In genomic region chr5:36562791-36563445, GRCm38 (mm10) we compare ENCODE assay signal across 10 mouse cellular contexts. TPM values are rescaled to one million over a fixed set of nuclear protein-coding genes. Genes with fewer than 3 reads are reported as not detected.
DNase-seq lines count a peak whose midpoint lies in the region; ATAC-seq and TF ChIP-seq lines count a peak whose summit lies in the region.
"Had no signal": no experiment of that assay in that cellular context is flagged by ENCODE, and none has a peak within 500 bp of the region (broad histone marks: within the 10 kb centered on the region; RNA-seq: fewer than 3 reads in every experiment).

No protein-coding gene starts in this region.

- H3K27me3 ChIP-seq in liver, postnatal 0 days (ENCODE audit: insufficient read depth, low read length): no peaks in the 10 kb centered on the region
- H3K27me3 ChIP-seq: midbrain, embryonic 12.5 days had no signal

- no peaks in the 10 kb centered on the region for H3K36me3 ChIP-seq in liver, postnatal 0 days (replicated peaks; ENCODE audit: insufficient read depth, low read length)
- H3K36me3 ChIP-seq: midbrain, embryonic 12.5 days had no signal

- H3K27ac ChIP-seq in liver, postnatal 0 days (ENCODE audit: low read depth): peak overlapping the region; percentile 69
- H3K27ac ChIP-seq: midbrain, embryonic 12.5 days had no signal

- DNase-seq in layer of hippocampus, adult 9-11 months: peak; percentile 74
- DNase-seq in layer of hippocampus, adult 18-20 months (ENCODE audit: low spot score in 2 of 2): no peak
- peak; percentile 36 for DNase-seq in brain, adult 2 months (ENCODE audit: low read depth, low spot score)
- peak; percentile 54 for DNase-seq in liver, postnatal 0 days
- peak; percentile 87 to 91 for DNase-seq in spleen, postnatal 36 days (ENCODE audit: low spot score in 2 of 2)
- DNase-seq in cerebellum, adult 9-11 months: no peak
- DNase-seq in gastrocnemius, postnatal 14 days: no peak
- DNase-seq: cerebellum, adult 11-12 months had no signal

- 0 out of 2 replicates have a peak, but pooled peaks have one; percentile 5 for TF ChIP-seq EP300 in liver, postnatal 0 days (IDR thresholded peaks at IDR 0.05; ENCODE audit: low read depth)

- 51% methylated on average over 10 of the region's 10 CpGs for WGBS in liver, postnatal 0 days (ENCODE audit: insufficient replicate concordance)

- H3K4me3 ChIP-seq in liver, postnatal 0 days (ENCODE audit: low read depth, low read length): no peak overlapping the region
- H3K4me3 ChIP-seq: midbrain, embryonic 12.5 days had no signal

- no peak for TF ChIP-seq CTCF in liver, postnatal 0 days (IDR thresholded peaks at IDR 0.05; ENCODE audit: low read depth)

- no peaks in the 10 kb centered on the region for H3K9me3 ChIP-seq in liver, postnatal 0 days (ENCODE audit: low read length)
- H3K9me3 ChIP-seq: midbrain, embryonic 12.5 days had no signal

- H3K9ac ChIP-seq in liver, postnatal 0 days (replicated peaks): no peak overlapping the region; the same call in 1 of the 2 replicates
- H3K9ac ChIP-seq: midbrain, embryonic 12.5 days had no signal

- H3K4me1 ChIP-seq in liver, postnatal 0 days (ENCODE audit: insufficient read depth): peaks cover 76% of the 10 kb centered on the region
- H3K4me1 ChIP-seq: midbrain, embryonic 12.5 days had no signal

- intact Hi-C loops in gastrocnemius, postnatal 14 days (cut with DNase I; ENCODE audit: low total_unique reads): no loop called here

- H3K4me2 ChIP-seq in liver, postnatal 0 days (ENCODE audit: low read depth, low read length): peak overlapping the region; percentile 45; the same call in 1 of the 2 replicates
- H3K4me2 ChIP-seq: midbrain, embryonic 12.5 days had no signal

- ATAC-seq in liver, postnatal 0 days: peak; percentile 50; the same call in 1 of the 2 replicates
- ATAC-seq in megakaryocyte-erythroid progenitor cell, adult 5-6 weeks (replicated peaks; ENCODE audit: low FRiP score, low TSS enrichment, poor library complexity, severe bottlenecking): no peak

RNA-seq across cellular contexts. Expression of gene Tbc1d14, which starts 30.2 kb away (rescaled TPM):
- 10 to 100 TPM; 82.2 to 92.2 TPM for total RNA-seq in layer of hippocampus, adult 18-20 months (2021)
- 5.7 and 6.5 TPM in 2 replicates for polyA plus RNA-seq in liver, postnatal 0 days (2015; fragmentation: Nextera tagmentation; extraction: Ambion mirVana)
- total RNA-seq in megakaryocyte-erythroid progenitor cell, adult 5-6 weeks (2014; fragmentation: Nextera tagmentation): 23.7 and 24.0 TPM in 2 replicates
- 8.5 and 14.8 TPM in 2 replicates for total RNA-seq in megakaryocyte-erythroid progenitor cell, adult 5-6 weeks (2017)
- 10 to 100 TPM; 13.9 to 14.6 TPM for total RNA-seq in gastrocnemius, postnatal 14 days (2021)

Comparison
In these comparisons a context has a peak if more than half of its experiments do, and no peak if none do; other contexts are left out.
1. DNase-seq: peak in layer of hippocampus, adult 9-11 months (single experiment), brain, adult 2 months (single experiment), liver, postnatal 0 days (single experiment) and spleen, postnatal 36 days (2 of 2); none in layer of hippocampus, adult 18-20 months (0 of 2), cerebellum, adult 9-11 months (single experiment) and gastrocnemius, postnatal 14 days (single experiment).